Mouse (Mus musculus): ENCODE data around the gene Pcdh7.
A peak's percentile ranks its signal among the peaks of the same experiment; 100 is the strongest.

Gene Pcdh7

GRCm38 (mm10) chr5:58116096-58116495 is 398.3 kb downstream of the Pcdh7 start:
- no peak for DNase-seq (ENCODE audit: low read depth, low spot score)

DNA sequence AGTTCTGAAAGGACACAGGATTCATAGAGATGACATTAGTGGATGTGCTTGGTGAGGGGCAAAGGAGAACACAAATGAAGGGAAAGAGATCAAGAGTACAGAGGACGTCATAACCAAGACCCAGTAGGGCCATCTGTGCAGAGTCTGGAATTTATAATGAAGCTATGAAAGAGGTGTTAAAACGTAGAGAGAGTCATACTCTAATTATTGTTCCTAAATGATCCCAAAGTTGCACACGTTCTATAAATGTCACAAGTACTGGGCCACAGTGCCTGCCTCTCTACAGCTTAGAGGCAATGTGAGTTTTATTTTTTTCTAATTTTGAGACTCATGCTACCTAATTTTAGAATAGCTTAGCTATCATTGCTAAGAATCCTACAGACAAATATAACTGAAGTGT is 400.1 kb downstream of the Pcdh7 start:
- DNase-seq (ENCODE audit: low read depth, low spot score), result no peak

- no peak for DNase-seq (ENCODE audit: low read depth, low spot score)
These were observed 401.3 kb downstream of the Pcdh7 start for GRCm38 (mm10) chr5:58118930-58119611.

GRCm38 (mm10) chr5:58143897-58144296 is 426.1 kb downstream of the Pcdh7 start:
- no peak for DNase-seq (ENCODE audit: low read depth, low spot score)

DNA sequence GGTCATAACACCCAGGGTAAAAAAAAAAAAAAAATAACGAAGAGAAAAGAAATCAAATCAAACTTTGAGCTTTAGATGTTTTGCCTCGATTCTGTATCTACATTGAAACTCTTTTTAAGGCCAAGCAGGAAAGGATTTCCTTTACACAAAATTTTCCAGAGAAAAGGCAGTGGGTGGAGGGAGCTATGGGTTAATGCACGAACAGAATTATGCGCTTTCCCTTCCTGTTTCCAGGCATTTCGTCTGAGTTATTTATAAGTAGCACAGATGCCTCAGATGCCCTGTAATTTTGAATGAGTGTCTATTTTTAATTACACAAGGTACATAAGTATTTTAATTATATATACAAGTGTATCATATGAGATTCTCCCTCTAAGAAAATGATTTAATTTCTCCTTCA is 436.2 kb downstream of the Pcdh7 start:
- no peak for DNase-seq (ENCODE audit: low read depth, low spot score)

- no peak for DNase-seq (ENCODE audit: low read depth, low spot score)
These were observed 454.5 kb downstream of the Pcdh7 start for GRCm38 (mm10) chr5:58172218-58172617.

DNA sequence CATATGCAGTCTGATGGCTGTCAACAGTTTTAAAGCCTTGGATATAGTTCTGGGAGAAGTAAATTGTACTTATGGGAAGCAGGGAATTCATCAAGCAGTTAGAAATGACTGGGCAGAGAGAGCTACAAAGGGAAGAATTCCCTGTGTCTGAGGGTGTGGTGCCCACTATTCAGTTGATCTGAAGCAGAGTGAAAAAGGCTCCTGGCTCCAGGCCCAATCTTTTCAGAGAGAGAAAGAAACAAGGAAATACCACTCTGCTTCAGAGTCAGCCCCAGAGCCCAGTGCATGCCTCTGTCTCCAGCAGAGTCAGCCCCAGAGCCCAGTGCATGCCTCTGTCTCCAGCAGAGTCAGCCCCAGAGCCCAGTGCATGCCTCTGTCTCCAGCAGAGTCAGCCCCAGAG is 456.6 kb downstream of the Pcdh7 start:
- DNase-seq (ENCODE audit: low read depth, low spot score), result peak; percentile 1

DNA sequence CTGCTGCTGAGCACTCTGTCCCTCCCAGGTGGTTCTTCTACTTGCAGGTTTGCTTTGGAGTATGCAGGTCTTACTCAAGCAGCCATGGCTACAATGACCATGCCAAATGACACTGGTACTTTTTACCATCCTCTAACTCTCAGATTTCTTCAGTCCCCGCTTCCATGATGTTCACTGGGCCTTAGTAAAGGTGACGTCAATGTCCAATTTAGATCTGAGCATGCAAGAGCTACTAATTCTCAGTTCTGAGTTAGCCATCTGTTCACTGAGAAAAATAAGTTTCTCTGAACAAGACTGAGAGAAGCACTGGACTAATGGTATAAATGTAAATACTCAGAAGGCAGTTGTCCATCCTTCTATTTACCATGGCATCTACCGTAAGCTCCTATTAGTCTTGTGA is 457.8 kb downstream of the Pcdh7 start:
- DNase-seq (ENCODE audit: low read depth, low spot score), result no peak
